Mouse (Mus musculus): ENCODE data around the gene Cry1. TPM values are rescaled to one million over a fixed set of nuclear protein-coding genes. Genes with fewer than 3 reads are reported as not detected.

Cry1 gene
- total and polyA plus RNA-seq, 2 experiments from 2014 or later = 24.3 to 29.7 TPM

- Histone ChIP-seq H3K4me3 (ENCODE audit: low read depth, low read length) (peak within 1 kb of the TSS; percentile 88), H3K9ac (peak within 1 kb of the TSS; percentile 94), H3K36me3 (ENCODE audit: insufficient read depth) (no peaks in the 10 kb centered on the region), H3K27ac (ENCODE audit: low read depth, low read length) (peak within 1 kb of the TSS; percentile 91), H3K27me3 (ENCODE audit: insufficient read depth, low read length) (no peaks in the 10 kb centered on the region), H3K4me2 (ENCODE audit: low read depth) (peak within 1 kb of the TSS; percentile 96), H3K9me3 (ENCODE audit: low read length) (no peaks in the 10 kb centered on the region), H3K4me1 (ENCODE audit: insufficient read depth) (peaks cover 7% of the 10 kb centered on the region)
- DNase-seq = peak; percentile 97
- peak; percentile 97 for ATAC-seq
- peak; percentile 36; the same call in 1 of the 2 replicates for TF ChIP-seq CTCF (IDR thresholded peaks at IDR 0.05; ENCODE audit: low read depth)
- 2% methylated on average over 76 of the region's 96 CpGs for WGBS
Observed at GRCm38 (mm10) chr10:85102247-85103084, 82.4 kb downstream of the Cry1 start, which contains the start of the genes Fhl4 and Tmem263. Fhl4 (minus strand) TSS chr10:85102495. Tmem263 (plus strand) TSS chr10:85102627.

- DNase-seq = no peak
- peaks cover 7% of the 10 kb centered on the region for H3K4me1 ChIP-seq (ENCODE audit: insufficient read depth)
- H3K36me3 ChIP-seq (ENCODE audit: insufficient read depth) = no peaks in the 10 kb centered on the region
- WGBS = under 1% methylated on average over 10 of the region's 10 CpGs
- H3K9me3 ChIP-seq (ENCODE audit: low read length) = no peaks in the 10 kb centered on the region
- H3K4me3 ChIP-seq (ENCODE audit: low read depth, low read length) = peak overlapping the region; percentile 88
- TF ChIP-seq CTCF (IDR thresholded peaks at IDR 0.05; ENCODE audit: low read depth) = no peak
- H3K4me2 ChIP-seq (ENCODE audit: low read depth) = peak overlapping the region; percentile 96
- H3K27me3 ChIP-seq (ENCODE audit: insufficient read depth, low read length) = no peaks in the 10 kb centered on the region
- peak overlapping the region; percentile 91 for H3K27ac ChIP-seq (ENCODE audit: low read depth, low read length)
- peak overlapping the region; percentile 94 for H3K9ac ChIP-seq
- ATAC-seq = peak; percentile 30
Observed at GRCm38 (mm10) chr10:85101841-85102240, 83.0 kb downstream of the Cry1 start.

Other genes starting within 250 kb of the Cry1 start
- gene Fhl4, start 82.6 kb downstream of the Cry1 start, total RNA-seq (2014; rRNA removed) = 1.8 and 2.3 TPM in 2 replicates
- gene Fhl4, start 82.6 kb downstream of the Cry1 start, polyA plus RNA-seq (2015; fragmentation: Nextera tagmentation; extraction: Ambion mirVana) = 2.4 and 3.0 TPM in 2 replicates
- 29.9 and 31.5 TPM in 2 replicates for gene Tmem263, start 82.4 kb downstream of the Cry1 start, total RNA-seq (2014; rRNA removed)
- 35.9 and 48.4 TPM in 2 replicates for gene Tmem263, start 82.4 kb downstream of the Cry1 start, polyA plus RNA-seq (2015; fragmentation: Nextera tagmentation; extraction: Ambion mirVana)
- gene Mterf2, start 57.0 kb downstream of the Cry1 start, total RNA-seq (2014; rRNA removed) = 23.6 and 29.0 TPM in 2 replicates
- gene Mterf2, start 57.0 kb downstream of the Cry1 start, polyA plus RNA-seq (2015; fragmentation: Nextera tagmentation; extraction: Ambion mirVana) = 18.7 and 20.3 TPM in 2 replicates
- gene Btbd11, start 201.8 kb upstream of the Cry1 start, total RNA-seq (2014; rRNA removed) = 17.6 and 22.5 TPM in 2 replicates
- 7.5 and 9.9 TPM in 2 replicates for gene Btbd11, start 201.8 kb upstream of the Cry1 start, polyA plus RNA-seq (2015; fragmentation: Nextera tagmentation; extraction: Ambion mirVana)